Mouse (Mus musculus): ENCODE data around the gene Vwa5b2.

DNA sequence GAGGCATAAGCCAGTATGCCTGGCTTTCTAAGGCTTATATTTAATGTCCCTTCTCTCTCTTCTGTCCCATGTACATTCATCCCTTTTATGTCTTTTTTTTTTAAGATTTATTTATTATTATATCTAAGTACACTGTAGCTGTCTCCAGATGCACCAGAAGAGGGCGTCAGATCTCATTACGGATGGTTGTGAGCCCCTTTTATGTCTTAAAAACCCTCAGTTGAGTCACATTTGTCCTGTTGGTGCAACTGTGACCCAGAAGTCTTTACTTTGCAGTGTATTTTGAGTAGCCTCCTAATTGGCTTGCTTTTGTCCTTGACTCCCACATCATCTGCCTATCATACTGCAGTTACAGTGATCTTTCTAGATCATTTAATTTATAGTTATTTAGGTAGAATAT is 64.0 kb downstream of the Vwa5b2 start:
- TF ChIP-seq SRF (IDR thresholded peaks at IDR 0.05; ENCODE audit: control insufficient read depth, insufficient read length, low read depth) (no peak), MYOD1 (IDR thresholded peaks at IDR 0.05; ENCODE audit: control insufficient read depth in 1 of 3, insufficient read length in 2 of 3, low read depth in 2 of 3) (no peak), POLR2A (IDR thresholded peaks at IDR 0.05; ENCODE audit: insufficient read length, low read depth) (no peak)
